Mouse (Mus musculus) lung, postnatal 0 days (tissue): ENCODE data around the gene Gnpat.

ENCODE experiments used
- CTCF ChIP-seq: IDR thresholded peaks from 2 replicates; pipeline ENCODE4 v1.5.1; 2016; ENCODE audit warnings: antibody characterized with exemption, mild to moderate bottlenecking
- EP300 ChIP-seq: IDR thresholded peaks from 2 replicates; pipeline ENCODE4 v1.6.1; 2016; ENCODE audit warnings: antibody characterized with exemption, mild to moderate bottlenecking, control low read depth

GRCm38 (mm10) chr8:124922490-124923089 is 59.8 kb downstream of the Gnpat start:
- TF ChIP-seq CTCF (no peak), EP300 (no peak)
